Mouse (Mus musculus): ENCODE data around the gene Arrdc2. TPM values are rescaled to one million over a fixed set of nuclear protein-coding genes. Genes with fewer than 3 reads are reported as not detected.

The Arrdc2 gene
- polyA plus RNA-seq, 1 experiment from 2014 or later = 13.4 TPM

DNA sequence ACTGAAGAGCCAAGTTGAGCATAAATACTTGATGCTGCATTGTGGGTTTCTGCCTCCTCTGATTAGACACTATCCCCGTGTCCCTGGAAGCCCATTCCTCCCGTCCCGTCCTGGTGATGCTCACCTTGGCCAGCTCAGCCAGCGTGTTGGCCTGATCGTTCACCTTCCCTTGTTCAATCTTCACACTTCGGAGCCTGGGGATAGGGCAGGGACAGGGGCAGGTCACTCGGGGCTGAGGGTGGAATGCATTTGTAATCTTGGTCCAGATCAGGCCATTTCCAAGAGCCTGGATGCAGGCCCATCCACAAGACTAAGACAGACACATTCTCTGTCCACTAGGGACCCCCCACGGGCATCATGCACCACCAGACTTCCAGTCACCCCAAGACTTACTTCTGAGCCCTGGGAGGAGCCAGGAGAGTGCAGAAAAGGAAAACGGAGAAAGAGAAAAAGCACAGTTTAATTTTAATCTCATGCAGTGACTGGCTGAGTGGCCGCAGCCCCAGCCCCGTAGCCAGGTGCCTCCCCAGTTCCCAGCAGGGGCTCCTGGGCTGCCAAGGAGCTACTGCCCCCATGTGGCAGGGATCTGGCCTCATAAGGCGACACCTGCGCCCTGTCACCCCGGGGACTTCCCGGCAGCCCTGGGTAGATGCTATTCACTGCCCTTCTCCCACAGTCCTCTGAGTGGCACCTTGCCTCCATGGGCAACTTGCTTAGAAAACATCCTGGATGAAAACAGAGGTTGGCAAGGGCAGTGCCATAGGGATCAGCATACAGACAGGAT lies 7.0 kb upstream of the Arrdc2 start:
- Histone ChIP-seq H3K27ac (ENCODE audit: low read depth, low read length) (no peak overlapping the region), H3K4me2 (no peak overlapping the region), H3K9me3 (ENCODE audit: control insufficient read depth, low read length) (no peaks in the 10 kb centered on the region), H3K27me3 (replicated peaks; ENCODE audit: control insufficient read depth, insufficient read depth, low read length) (peaks cover 16% of the 10 kb centered on the region), H3K9ac (ENCODE audit: low read depth, low read length) (no peak overlapping the region), H3K36me3 (ENCODE audit: control insufficient read depth, insufficient read depth, low read length) (no peaks in the 10 kb centered on the region), H3K4me3 (ENCODE audit: low read depth, low read length) (no peak overlapping the region), H3K4me1 (replicated peaks; ENCODE audit: control insufficient read depth, insufficient read depth, low read length) (peaks cover 23% of the 10 kb centered on the region)
- DNase-seq (ENCODE audit: low spot score) (no peak), ATAC-seq (replicated peaks; ENCODE audit: low FRiP score) (no peak)
- WGBS = 50% methylated on average over 15 of the region's 15 CpGs

- no peak overlapping the region for H3K27ac ChIP-seq (ENCODE audit: low read depth, low read length)
- DNase-seq (ENCODE audit: low spot score) (no peak), ATAC-seq (replicated peaks; ENCODE audit: low FRiP score) (no peak)
- no peaks in the 10 kb centered on the region for H3K9me3 ChIP-seq (ENCODE audit: control insufficient read depth, low read length)
- 45% methylated on average over 5 of the region's 5 CpGs for WGBS
- H3K36me3 ChIP-seq (ENCODE audit: control insufficient read depth, insufficient read depth, low read length) = no peaks in the 10 kb centered on the region
- H3K4me2 ChIP-seq = no peak overlapping the region
- H3K4me1 ChIP-seq (replicated peaks; ENCODE audit: control insufficient read depth, insufficient read depth, low read length) = peaks cover 29% of the 10 kb centered on the region
- H3K27me3 ChIP-seq (replicated peaks; ENCODE audit: control insufficient read depth, insufficient read depth, low read length) = peaks cover 11% of the 10 kb centered on the region
- no peak overlapping the region for H3K4me3 ChIP-seq (ENCODE audit: low read depth, low read length)
- peak overlapping the region; percentile 4; the same call in 1 of the 2 replicates for H3K9ac ChIP-seq (ENCODE audit: low read depth, low read length)
Measured at GRCm38 (mm10) chr8:70845108-70845507, 5.6 kb upstream of the Arrdc2 start.

- Histone ChIP-seq H3K9ac (ENCODE audit: low read depth, low read length) (peak overlapping the region; percentile 51), H3K4me2 (no peak overlapping the region)
- peak; percentile 95 for DNase-seq (ENCODE audit: low spot score)
Measured at GRCm38 (mm10) chr8:70844523-70844922, 5.0 kb upstream of the Arrdc2 start.

GRCm38 (mm10) chr8:70843941-70844340 lies 4.4 kb upstream of the Arrdc2 start:
- Histone ChIP-seq H3K9me3 (ENCODE audit: control insufficient read depth, low read length) (no peaks in the 10 kb centered on the region), H3K27me3 (replicated peaks; ENCODE audit: control insufficient read depth, insufficient read depth, low read length) (peaks cover 9% of the 10 kb centered on the region), H3K27ac (ENCODE audit: low read depth, low read length) (peak overlapping the region; percentile 97), H3K36me3 (ENCODE audit: control insufficient read depth, insufficient read depth, low read length) (no peaks in the 10 kb centered on the region), H3K9ac (ENCODE audit: low read depth, low read length) (peak overlapping the region; percentile 51), H3K4me3 (ENCODE audit: low read depth, low read length) (0 out of 2 replicates have a peak overlapping the region, but pooled peaks have one; percentile 13), H3K4me2 (peak overlapping the region; percentile 61), H3K4me1 (replicated peaks; ENCODE audit: control insufficient read depth, insufficient read depth, low read length) (peaks cover 31% of the 10 kb centered on the region)
- ATAC-seq (replicated peaks; ENCODE audit: low FRiP score) (no peak), DNase-seq (ENCODE audit: low spot score) (no peak)
- WGBS = 72% methylated on average over 8 of the region's 8 CpGs

More at GRCm38 (mm10) chr8:70844523-70844922, 5.0 kb upstream of the Arrdc2 start:
- Histone ChIP-seq H3K4me3 (ENCODE audit: low read depth, low read length) (no peak overlapping the region), H3K27ac (ENCODE audit: low read depth, low read length) (peak overlapping the region; percentile 97), H3K36me3 (ENCODE audit: control insufficient read depth, insufficient read depth, low read length) (no peaks in the 10 kb centered on the region), H3K9me3 (ENCODE audit: control insufficient read depth, low read length) (no peaks in the 10 kb centered on the region), H3K4me1 (replicated peaks; ENCODE audit: control insufficient read depth, insufficient read depth, low read length) (peaks cover 31% of the 10 kb centered on the region), H3K27me3 (replicated peaks; ENCODE audit: control insufficient read depth, insufficient read depth, low read length) (peaks cover 9% of the 10 kb centered on the region)
- ATAC-seq (replicated peaks; ENCODE audit: low FRiP score) = no peak
- WGBS = 1% methylated on average over 6 of the region's 6 CpGs

- peak overlapping the region; percentile 61 for H3K4me2 ChIP-seq
- DNase-seq (ENCODE audit: low spot score) = no peak
Measured at GRCm38 (mm10) chr8:70843214-70843773, 3.8 kb upstream of the Arrdc2 start.

GRCm38 (mm10) chr8:70842484-70842883 lies 3.0 kb upstream of the Arrdc2 start:
- WGBS = 68% methylated on average over 25 of the region's 25 CpGs
- Histone ChIP-seq H3K4me1 (replicated peaks; ENCODE audit: control insufficient read depth, insufficient read depth, low read length) (peaks cover 35% of the 10 kb centered on the region), H3K9ac (ENCODE audit: low read depth, low read length) (peak overlapping the region; percentile 59), H3K27ac (ENCODE audit: low read depth, low read length) (peak overlapping the region; percentile 97), H3K4me3 (ENCODE audit: low read depth, low read length) (peak overlapping the region; percentile 18; the same call in 1 of the 2 replicates), H3K9me3 (ENCODE audit: control insufficient read depth, low read length) (no peaks in the 10 kb centered on the region), H3K27me3 (replicated peaks; ENCODE audit: control insufficient read depth, insufficient read depth, low read length) (no peaks in the 10 kb centered on the region), H3K4me2 (peak overlapping the region; percentile 61), H3K36me3 (ENCODE audit: control insufficient read depth, insufficient read depth, low read length) (no peaks in the 10 kb centered on the region)
- DNase-seq (ENCODE audit: low spot score) (no peak), ATAC-seq (replicated peaks; ENCODE audit: low FRiP score) (no peak)

More at GRCm38 (mm10) chr8:70843214-70843773, 3.8 kb upstream of the Arrdc2 start:
- H3K4me3 ChIP-seq (ENCODE audit: low read depth, low read length) = 0 out of 2 replicates have a peak overlapping the region, but pooled peaks have one; percentile 13
- H3K27ac ChIP-seq (ENCODE audit: low read depth, low read length) = peak overlapping the region; percentile 97
- ATAC-seq (replicated peaks; ENCODE audit: low FRiP score) = peak; percentile 58
- no peaks in the 10 kb centered on the region for H3K36me3 ChIP-seq (ENCODE audit: control insufficient read depth, insufficient read depth, low read length)
- peak overlapping the region; percentile 51; the same call in 1 of the 2 replicates for H3K9ac ChIP-seq (ENCODE audit: low read depth, low read length)
- no peaks in the 10 kb centered on the region for H3K9me3 ChIP-seq (ENCODE audit: control insufficient read depth, low read length)
- peaks cover 35% of the 10 kb centered on the region for H3K4me1 ChIP-seq (replicated peaks; ENCODE audit: control insufficient read depth, insufficient read depth, low read length)
- H3K27me3 ChIP-seq (replicated peaks; ENCODE audit: control insufficient read depth, insufficient read depth, low read length) = 0 out of 2 replicates have a peak, but pooled peaks cover 4% of the 10 kb centered on the region
- WGBS = 47% methylated on average over 5 of the region's 5 CpGs

- no peaks in the 10 kb centered on the region for H3K27me3 ChIP-seq (replicated peaks; ENCODE audit: control insufficient read depth, insufficient read depth, low read length)
- H3K9me3 ChIP-seq (ENCODE audit: control insufficient read depth, low read length) = no peaks in the 10 kb centered on the region
- WGBS = 26% methylated on average over 22 of the region's 22 CpGs
- peak overlapping the region; percentile 61 for H3K4me2 ChIP-seq
- H3K4me1 ChIP-seq (replicated peaks; ENCODE audit: control insufficient read depth, insufficient read depth, low read length) = peaks cover 42% of the 10 kb centered on the region
- H3K27ac ChIP-seq (ENCODE audit: low read depth, low read length) = peak overlapping the region; percentile 97
- DNase-seq (ENCODE audit: low spot score) (peak; percentile 91), ATAC-seq (replicated peaks; ENCODE audit: low FRiP score) (peak; percentile 44)
- peak overlapping the region; percentile 59 for H3K9ac ChIP-seq (ENCODE audit: low read depth, low read length)
- H3K36me3 ChIP-seq (ENCODE audit: control insufficient read depth, insufficient read depth, low read length) = 0 out of 2 replicates have a peak, but pooled peaks cover 3% of the 10 kb centered on the region
- peak overlapping the region; percentile 36 for H3K4me3 ChIP-seq (ENCODE audit: low read depth, low read length)
Measured at GRCm38 (mm10) chr8:70841147-70842072, 1.9 kb upstream of the Arrdc2 start.

DNA sequence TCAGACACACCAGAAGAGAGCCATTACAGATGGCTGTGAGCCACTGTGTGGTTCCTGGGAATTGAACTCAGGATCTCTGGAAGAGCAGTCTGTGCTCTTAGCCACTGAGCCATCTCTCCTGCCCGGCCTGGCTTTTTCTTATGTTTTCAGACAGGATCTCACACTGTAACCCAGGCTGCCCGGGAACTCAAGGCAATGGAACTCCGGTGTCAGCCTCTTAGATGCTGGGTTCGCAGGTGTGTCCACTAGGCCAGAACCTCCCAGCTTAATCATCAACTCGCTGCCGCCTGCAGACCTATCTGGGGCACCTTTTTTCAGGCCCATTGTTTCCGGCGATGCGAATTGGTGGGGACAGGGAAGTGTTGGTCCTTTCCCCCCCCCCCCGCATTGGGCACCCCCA lies 1.1 kb upstream of the Arrdc2 start:
- H3K4me3 ChIP-seq (ENCODE audit: low read depth, low read length) = no peak overlapping the region
- H3K4me1 ChIP-seq (replicated peaks; ENCODE audit: control insufficient read depth, insufficient read depth, low read length) = peaks cover 50% of the 10 kb centered on the region
- peak overlapping the region; percentile 59 for H3K9ac ChIP-seq (ENCODE audit: low read depth, low read length)
- H3K4me2 ChIP-seq = peak overlapping the region; percentile 61
- H3K9me3 ChIP-seq (ENCODE audit: control insufficient read depth, low read length) = no peaks in the 10 kb centered on the region
- no peak for ATAC-seq (replicated peaks; ENCODE audit: low FRiP score)
- H3K27me3 ChIP-seq (replicated peaks; ENCODE audit: control insufficient read depth, insufficient read depth, low read length) = no peaks in the 10 kb centered on the region
- peaks cover 3% of the 10 kb centered on the region; the same call in 1 of the 2 replicates for H3K36me3 ChIP-seq (ENCODE audit: control insufficient read depth, insufficient read depth, low read length)
- peak overlapping the region; percentile 97 for H3K27ac ChIP-seq (ENCODE audit: low read depth, low read length)
- 48% methylated on average over 10 of the region's 10 CpGs for WGBS
- DNase-seq (ENCODE audit: low spot score) = no peak

Measured in liver, embryonic 11.5 days (tissue).